Mouse (Mus musculus) spleen, postnatal 10 days (tissue): ENCODE data around the gene Stambpl1.

Experiments
- DNase-seq, 2 experiments: peaks; one replicate each; pipeline ENCODE4 v3.0.0; 2021 to 2022; ENCODE audit warnings: low spot score in 2 of 2

Gene Stambpl1

DNA sequence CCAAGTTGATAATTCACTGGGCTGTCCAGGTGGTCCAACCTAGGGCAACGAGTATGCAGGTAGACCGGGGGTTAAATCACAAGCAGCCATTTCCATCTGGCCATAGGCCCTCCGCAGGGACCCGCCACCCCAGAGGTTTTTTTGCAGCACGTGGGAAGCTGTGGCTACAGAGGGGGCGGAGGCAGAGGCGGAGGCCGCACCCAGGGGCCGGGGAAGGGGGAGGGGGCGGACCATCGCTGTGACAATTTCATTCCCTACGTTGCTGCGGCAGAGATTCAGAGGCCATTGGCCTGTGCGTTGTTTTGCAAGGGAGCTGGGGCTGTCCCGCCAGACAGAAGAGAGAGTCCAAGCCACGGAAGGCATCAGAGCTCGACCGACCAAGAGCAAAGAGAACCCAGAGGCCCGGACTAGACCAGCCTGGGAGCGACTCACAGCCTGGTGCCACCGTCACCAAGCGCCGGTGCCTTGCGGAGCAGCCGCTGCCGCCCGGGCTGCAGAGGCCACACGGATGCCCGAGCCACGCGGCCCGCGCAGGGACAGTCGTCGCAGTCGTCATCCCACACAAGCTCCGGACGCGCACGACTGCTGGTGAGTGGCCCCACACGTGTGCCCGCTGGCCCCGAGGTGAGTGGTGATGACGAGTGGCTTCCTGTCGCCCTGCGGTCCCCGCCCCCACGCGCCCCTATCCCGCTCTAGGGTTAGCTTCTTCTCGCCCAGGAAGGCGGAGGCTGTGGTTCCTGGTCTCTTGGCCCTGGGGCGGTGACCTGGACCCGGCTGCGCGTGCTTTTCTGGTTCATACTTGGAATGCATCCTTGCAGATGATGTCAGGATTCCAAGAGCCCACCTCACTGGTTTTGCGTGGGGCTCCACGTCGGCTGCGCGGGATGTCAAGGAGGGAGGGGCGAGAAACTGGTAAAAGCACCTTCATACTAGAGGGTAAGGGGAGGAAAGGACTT is at the start of gene Stambpl1:
Gene Stambpl1, plus strand, starts transcription at position 222 of the 956 bp plus-strand sequence.
- peak; percentile 57 to 84 for DNase-seq

DNA sequence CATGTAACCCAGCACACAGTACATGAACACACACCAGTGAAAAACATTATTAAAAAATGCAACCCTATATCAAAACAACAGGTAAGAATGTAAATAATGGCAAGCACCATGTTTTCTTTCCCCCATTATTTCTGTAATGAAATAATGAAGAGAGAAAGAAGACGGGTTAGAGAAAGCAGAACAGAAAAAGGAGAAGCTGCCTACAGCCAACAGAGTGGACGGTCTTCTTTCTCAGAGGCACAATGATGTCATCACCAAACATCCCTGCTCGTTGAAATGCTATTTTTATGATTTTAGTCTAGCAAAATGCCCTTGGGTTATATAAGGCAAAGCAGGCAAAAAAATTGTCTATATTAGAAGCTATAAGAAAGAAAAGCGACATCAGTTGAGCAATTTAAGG is 43.6 kb upstream of the Stambpl1 start:
- no peak for DNase-seq

DNA sequence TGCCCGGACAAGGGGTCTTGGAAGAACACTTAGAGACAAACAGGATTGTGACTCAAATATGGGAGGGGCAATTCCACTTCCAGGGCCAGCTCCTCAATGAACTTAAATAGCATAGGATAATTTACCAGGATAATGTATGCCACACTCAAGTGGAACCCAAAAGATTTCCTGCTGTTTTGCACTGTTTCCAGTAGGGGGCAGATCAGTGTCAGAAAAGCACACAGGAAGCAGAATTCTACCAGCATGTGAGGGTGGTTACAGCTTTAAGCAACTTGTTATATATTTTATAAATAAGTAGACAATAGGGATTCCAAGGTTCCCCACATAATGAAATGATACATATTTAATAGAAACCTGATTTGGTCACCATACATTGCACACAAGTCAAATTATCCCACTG is 40.1 kb upstream of the Stambpl1 start:
- no peak for DNase-seq

DNA sequence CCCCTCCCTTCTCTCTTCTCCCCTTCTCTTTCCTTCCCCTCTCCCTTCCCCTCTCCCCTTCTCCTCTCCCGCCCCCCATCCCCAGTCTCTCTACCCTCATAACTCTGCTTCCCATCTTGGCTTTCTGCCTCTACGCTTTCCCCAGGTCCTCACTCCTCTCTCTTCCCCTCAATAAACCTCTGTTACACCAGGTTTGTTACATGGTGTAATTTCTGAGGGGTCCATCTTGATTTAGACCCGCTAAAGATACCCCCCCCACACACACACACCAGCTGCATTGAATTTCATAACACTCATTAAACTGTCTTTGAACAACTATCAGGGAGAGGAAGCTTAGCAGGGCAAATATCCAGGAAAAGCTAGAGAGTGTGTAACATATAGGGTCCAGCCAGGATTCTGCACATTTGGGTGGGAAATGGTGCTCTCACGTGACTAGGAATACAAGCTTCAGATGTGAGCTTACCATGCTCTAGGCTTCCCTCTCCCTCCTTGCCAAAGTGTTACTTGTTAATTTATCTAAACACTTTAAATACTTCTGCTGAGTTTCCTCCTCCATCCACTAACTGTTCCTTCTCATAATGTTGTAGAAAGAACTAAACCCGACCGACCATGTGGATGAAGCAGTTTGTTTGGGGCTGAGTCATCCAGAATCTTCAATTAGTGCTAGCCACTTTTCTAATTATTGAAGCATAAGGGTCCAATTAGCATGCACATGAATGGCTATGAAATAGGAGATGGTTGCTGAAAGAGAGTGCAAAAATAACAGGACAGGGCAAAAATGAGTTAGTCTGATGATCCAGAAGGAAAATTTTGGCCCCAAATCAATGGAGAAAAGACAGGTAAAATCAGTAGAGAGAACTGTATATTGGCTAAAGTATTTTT is 38.5 kb upstream of the Stambpl1 start:
- DNase-seq = no peak

DNA sequence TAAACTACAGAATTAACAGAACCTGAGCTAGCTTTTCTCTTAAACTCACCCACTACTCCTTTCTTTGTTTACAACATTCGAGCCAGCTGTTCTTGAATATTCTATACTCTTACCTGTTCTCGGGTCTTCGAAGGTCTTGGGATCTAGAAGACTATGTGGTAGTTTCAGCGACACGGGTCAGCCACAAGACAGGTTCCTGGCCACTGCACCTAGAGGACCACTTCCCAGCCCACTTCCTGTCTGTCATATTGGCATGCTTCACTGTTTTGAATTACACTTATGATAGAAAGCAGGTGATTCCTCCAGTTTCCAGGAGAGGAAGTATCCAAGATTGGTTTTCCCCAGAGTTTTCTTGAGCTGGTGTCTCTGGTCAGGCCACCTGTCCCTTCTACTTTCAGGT is 29.3 kb upstream of the Stambpl1 start:
- DNase-seq = no peak

DNA sequence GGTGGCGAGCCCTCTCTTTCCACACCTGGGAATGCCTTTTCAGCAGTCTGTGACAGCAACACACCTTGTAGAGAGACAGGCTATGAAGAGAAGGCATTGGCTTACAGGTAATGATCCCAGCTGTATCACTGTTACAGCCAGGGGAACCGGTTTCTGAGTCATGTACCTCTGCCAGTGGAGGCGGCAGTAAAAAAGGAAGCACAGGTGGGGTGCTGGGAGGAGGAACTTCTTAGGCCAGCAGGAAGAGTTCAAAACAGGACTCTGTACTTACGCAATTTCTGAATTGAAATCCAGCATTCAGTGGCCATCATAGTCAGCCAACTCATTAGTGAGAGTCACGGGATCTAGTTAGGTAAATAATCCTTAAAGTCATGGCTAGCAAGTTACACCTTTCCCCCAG is 26.1 kb upstream of the Stambpl1 start, which contains the start of gene Ankrd22:
Gene Ankrd22, minus strand, starts transcription at position 163 of the 400 bp plus-strand sequence.
- DNase-seq = no peak

DNA sequence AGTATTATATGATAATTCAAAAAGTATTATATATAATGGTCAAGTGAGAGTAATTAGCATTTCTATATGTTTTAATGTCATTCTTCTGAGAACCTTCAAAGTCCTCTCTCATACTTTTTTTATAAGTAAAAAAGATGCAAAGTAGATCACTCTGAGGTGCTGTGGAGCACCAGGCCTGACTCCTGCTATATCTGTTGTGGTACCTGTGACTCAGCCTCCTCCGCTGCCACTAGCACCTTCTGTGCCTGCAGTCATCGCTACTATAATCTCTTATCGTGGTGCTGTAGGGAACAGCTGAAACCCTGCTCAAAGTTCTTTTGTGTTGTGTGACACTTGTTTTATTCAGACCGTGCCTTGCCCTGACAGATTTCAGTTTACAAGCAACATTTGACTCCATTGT is 25.6 kb upstream of the Stambpl1 start:
- DNase-seq = no peak

DNA sequence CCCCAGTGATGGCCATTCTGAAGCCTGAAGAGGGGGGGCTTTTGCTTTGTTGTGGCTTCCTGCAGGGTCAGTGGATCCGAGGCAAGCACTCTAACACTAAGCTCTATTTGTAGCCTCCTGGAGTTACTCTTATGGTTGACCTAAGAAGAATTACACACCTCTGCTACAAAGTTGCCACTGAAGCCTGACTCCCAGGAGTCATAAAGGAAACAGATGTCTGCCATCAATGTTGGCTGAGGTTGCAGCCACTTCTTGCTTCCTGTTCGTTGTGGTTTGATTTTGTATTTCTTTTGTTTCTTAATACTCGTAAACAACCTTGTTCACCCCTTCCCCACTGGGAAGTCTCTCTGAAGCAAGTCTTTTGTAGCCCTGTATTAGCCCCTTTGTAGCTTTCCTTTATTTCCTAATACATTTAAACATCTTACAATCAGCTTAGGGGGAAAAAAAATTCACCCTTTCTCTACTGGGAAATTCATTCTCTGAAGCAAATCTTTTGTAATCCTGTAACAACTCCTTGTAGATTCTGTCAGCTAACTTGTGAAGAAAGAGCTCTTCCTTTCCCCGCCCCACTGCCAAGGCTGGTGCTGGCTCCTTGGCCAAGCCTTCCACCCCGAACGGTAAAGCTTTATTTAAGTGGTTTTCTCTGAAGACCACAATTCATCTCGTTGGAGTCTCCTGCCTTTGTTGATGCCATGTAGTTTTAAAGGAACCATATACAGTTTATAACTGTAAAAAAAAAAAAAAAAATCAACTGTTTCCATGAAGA is 23.9 kb upstream of the Stambpl1 start:
- peak in 1 of 2 experiments; percentile 38 for DNase-seq

DNA sequence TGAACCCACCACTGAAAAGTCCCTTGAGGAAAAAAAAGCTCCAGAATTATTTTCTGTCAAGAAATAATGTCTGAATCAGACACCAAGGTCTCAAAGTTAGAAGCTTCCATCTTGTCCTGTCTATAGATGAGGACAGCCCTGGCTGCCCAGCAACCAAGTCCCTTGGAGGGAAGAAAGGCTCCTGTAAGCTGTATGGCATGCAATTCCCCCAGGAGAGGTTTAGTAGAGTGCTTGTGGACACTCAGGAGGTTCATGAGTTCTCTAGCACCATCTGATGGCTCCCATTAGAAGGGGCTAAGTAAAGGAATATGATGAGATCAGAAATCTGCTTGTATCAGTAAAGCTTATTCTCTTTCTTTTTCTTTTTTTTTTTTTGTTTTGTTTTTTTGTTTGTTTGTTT is 22.9 kb upstream of the Stambpl1 start:
- DNase-seq = no peak

DNA sequence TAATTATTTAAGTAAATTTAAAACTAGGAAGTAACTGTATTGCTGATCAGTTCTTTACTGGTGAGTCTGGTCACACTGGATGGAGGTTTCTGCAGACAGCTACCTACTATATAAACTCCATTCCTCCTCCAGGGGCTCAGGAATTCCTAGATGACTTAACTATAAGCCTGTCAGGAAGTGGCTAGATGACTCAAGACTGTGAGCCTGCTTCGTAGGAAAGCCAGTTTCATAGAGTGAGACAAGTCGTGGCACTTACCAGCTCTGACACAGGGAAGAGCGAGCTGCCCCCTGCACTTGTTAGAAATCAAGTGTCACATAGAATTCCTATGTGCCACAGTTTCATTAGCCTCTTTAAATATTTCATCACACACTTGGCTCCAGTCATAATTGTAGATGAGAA is 20.9 kb upstream of the Stambpl1 start:
- DNase-seq = no peak

DNA sequence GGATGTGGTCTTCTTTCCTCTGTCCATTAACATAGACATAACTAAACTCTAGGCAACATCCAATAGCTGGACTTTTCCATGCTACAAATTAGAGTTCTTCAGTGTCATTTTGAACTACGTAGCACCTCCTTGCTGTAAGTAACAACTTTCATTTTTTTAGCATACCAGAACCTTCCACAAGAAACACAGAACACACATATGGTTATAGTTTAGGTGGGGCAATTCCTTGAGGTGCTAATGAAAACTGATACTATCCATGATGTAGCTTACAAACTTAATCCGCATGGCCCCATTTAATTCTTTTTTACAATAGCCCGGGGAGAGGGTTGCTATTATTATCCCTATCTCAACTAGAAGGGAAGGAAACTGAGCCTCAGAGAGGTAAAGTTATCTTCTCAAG is 18.0 kb upstream of the Stambpl1 start:
- no peak for DNase-seq

DNA sequence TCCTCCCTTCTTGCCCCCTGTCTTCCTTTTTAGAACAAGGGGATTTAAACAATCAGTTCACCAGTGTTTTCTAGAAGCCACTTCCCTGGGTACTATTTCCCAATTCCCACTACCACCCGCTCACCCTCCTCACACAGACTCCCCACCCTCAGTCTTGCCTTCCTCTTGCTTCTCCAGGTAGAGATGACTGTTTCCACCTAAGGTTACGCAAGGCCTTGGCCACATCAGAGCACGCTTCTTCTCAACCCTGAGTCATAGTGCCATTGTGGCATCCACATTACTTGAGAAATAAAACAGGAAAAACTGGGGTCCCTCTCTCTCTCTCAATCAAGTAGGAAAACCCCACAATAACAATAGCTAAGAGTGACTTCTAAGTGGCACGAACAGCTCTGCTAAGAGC is 12.9 kb upstream of the Stambpl1 start:
- no peak for DNase-seq

DNA sequence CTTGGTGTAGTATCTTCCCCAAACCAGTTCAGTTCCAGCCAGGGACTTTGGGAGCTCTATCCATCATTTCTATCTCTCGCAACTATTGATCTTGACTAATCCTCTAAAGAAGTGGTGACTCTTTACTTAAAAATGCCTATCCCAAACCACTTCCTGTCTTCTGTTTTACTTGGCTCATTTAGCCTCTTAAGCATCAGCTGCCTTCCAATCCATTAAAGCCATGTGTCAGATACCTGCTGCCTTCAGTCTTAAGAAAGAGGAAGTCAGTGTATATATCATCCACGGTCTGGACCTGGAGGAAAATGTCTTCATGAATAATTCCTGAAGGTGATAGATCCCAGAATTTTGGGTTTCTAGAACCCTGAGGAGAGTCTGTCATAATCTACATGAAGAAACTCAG is 11.7 kb upstream of the Stambpl1 start:
- DNase-seq = no peak

DNA sequence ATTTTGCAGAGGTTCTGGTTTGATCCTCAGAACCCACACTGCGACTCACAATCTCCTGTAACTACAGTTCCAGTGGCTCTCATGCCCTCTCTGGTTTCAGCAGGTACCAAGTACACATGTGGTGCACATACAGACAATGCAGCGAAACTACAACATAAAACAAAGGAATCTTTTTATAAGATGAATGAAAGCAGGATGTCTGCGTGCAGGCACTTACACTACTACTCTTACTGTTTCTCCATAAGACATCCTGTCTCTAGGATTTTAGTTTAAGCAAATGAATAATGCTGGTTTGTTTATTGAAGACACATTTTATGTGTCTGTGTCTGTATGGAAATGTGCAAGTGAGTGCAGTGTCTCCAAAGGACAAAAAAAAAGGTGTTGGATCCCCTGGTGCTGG is 10.8 kb upstream of the Stambpl1 start:
- no peak for DNase-seq

DNA sequence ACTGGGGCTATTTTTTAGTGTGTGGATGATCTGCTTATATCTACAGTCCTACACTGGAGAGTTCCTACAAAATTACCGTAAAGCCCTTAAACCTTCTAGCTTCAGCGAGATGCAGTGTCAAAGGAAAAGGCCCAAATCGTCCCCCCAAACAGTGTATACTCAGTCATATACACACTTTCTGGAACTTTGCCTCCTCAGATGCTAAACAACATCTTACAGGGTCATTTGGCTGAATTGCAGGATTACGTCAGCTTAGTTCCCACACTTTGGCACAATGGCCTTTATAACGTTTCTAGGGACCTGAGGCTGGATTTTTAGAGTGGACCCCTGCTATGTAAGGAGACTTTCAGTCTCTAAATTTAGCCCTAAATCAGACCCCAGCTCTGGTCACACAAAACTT is 9.5 kb upstream of the Stambpl1 start:
- DNase-seq = no peak

DNA sequence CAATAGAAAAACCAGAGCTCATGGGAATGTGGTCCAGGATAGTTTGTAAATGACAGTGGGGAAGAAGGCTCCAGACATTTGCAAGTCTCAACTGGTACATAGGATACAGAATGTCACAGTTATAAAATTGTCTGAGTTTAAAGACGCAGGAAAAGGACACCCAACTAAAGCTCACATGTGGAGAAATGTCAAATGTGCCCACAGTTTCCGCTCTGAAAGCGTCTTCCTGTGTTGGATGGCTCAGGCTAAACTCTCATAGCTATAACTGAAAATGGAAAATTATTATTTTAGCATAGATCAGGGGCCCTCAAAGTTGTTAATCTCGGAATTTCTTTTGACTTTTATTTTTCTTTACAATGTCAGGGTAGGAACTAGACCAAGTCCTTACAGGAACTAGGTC is 5.2 kb upstream of the Stambpl1 start:
- DNase-seq = no peak

DNA sequence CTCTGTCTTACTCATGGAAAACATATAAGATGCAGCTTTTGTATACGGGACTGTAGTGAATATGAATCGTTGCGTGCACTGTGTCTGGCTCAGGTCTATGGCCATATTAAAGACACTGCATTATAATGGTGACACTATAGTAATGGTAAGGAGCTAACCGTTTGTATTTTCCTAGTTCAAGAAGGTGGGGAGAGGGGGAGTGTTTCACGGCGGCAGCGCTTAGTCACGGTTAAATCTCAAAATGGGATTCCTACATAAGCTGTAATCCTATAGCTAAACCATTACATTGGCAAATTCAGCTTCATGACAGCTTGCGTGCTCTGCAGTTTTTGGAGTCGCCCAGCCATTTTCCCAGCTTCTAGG is 403 bp upstream of the Stambpl1 start:
- no peak for DNase-seq

DNA sequence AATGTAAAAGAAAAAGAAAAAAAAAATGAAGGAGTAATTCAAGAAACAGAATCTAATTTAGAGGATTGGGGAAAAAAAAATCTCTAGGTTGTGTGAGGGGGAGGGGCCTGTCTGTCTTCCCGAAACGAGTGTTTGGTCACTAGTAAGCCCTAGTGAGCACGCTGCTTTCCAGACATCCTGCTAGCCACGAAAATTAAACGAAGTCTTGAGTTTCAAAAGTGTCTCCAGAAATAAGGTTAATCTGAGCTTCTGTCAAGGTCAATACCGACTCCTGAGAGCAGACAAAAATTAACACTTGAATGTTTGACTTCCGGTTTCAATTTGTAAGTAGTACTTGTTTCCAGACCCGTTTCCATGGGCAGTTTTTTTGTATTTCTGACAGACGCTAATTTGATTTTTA is 1.1 kb downstream of the Stambpl1 start:
- DNase-seq = peak in 1 of 2 experiments; percentile 41

DNA sequence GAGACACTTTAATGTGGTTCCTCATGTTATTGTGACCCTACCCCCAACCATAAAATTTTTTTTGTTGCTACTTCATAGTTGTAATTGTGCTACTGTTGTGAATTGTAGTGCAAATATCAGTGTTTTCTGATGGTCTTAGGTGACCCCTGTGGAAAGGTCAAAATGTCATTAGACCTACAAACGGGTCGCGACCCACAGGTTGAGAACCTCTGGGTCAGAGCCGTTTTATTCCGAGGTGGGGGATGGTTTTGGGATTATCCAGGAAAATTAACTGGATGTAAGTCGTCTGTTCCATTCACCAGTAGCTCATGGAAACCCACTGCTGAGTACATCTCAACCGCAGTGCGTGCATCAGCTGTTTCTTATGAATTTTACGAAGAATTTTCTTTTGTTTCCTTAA is 1.7 kb downstream of the Stambpl1 start:
- no peak for DNase-seq

DNA sequence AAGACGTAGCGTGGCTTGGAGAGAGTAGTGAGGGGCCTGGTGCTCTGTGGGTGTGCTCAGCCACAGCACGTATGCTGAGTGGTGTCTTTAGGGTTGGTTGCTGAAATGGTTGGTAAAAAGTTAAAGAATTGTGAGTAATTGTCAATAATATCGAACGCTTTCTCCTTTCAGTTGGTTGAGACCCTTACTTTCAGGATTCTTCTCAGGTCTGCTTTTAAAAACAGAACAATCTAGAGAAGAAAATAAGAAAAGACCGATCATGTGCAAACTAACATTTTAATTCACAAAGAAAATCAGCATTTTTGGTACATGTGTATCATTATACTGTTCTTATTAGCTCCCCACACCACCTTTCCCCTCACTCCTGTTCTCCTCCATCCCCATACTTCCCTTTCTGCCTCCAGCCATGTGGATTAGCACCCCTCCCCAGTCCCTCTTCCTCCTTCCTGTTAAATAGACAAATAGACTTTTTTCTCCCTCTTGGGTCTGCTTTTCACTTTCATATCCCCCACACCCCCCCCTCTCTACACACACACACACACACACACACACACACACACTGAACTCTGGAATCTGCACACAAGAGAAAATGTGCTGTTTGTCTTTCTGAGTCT is 2.2 kb downstream of the Stambpl1 start:
- DNase-seq = no peak

DNA sequence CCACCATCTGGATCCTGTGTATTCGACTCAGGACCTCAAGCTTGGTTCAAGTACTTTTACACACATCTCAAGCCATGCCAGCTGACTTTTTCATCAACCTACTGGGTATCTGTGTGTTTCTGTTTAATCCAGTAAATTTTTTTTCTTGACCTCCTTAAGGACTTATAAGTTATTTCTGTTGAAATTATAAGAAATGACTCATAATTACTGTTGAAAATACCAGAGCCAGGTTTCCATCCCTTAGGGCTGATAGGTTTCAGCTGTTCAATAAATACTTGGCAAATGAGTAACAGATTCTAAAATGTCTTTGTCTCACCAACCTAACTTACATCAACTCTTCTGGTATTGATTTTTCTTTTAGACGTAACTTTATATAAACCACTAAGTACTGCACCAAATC is 3.0 kb downstream of the Stambpl1 start:
- DNase-seq = no peak

DNA sequence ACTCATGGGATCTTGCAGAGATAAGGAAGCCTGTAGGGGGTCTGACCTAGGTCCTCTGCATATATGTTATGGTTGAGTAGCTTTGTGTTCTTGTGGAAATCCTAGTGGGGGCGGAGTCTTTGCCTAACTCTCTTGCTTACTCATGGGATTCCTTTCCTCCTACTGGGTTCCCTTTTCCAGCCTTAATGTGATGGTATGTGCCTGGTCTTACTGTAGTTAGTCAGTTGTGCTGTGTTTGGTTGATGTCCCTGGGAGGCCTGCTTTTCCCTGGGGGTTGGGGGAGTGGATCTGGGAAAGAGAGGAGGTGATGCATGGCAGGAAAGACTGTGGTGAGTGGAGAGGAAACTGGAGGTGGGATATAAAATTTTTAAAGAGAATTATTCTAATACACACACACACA is 6.0 kb downstream of the Stambpl1 start:
- no peak for DNase-seq
